Mouse (Mus musculus) spleen, postnatal 14 days (tissue): ENCODE measurements at regions not wholly inside any gene's neighbourhood (a gene's known extent, or its start where the extent isn't known, plus 50 kb on each side); places are given as distances from the start of the nearest gene placed in this dataset.

Experiments
- DNase-seq, 2 experiments: peaks; one replicate each; pipeline ENCODE4 v3.0.0; 2021 to 2022; ENCODE audit warnings: low spot score in 2 of 2

DNA sequence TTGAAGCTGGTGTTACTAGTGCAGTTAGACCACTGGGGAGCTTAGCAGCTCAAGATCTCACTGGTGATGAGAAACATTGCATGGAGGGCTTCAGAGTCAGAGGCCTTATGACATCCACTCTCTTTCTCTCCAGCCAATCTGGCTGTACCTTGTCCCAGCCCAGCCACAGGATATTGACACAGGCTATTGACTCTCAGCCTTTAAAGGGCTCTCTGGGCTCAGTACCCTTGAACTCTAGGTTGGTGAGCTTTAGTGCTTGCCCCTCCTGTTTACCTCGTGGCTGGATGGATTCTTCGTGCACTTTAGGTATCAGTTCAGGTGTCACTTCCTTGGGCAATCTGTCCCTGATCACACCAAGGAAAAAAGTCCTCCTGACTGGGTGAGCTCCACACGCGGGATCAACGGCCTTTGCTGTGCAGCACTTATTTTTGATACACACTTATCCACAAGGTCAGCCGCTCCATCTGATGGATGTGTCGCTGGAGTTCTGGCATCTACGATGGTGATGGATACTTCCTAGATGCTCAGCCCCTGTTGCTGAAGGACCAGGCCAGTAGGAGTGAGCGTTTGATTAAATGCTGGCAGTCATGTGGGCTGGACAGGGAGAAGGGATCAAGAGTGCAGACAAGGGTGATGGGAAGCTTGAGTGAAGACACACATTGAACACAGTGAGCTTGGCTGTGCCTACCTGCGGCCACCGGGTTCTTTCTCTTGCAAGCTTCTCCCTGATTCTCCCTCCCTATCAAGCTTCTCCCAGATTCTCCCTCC is 177.7 kb downstream of the Snx10 start:
- DNase-seq = no peak

DNA sequence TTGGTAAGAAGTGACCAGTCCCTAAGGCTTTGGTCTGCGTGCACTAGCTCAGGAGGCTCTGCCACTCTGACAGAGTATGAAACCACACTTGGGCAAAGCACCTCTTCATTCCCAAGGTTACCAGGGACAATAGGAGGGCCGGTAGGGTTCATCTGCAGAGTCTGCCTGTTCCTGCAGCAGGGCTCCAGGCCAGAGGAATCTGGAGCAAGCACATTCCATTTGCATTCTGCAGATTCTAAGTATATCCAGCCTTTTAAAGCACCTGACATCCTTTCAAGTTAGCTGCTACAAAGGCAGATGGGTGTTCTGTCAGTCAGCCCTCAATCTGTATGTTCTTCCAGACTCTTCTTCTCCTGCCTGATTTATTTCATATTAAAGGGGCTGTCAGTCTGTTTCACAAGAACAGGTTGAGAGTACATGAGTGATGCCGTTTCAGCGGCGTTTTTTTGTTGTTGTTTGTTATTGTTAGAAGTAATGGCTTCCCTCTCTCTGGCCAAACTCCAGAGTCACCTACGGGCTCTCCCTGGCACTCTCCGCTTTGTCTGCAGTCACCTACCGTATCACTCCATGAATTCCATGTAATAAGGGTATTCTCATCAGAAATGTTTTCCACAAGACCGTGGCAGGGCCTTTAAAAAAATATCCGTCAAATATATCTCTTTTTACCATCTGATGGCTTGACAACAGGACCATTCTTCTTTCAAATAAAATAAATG is 178.9 kb downstream of the Snx10 start:
- no peak for DNase-seq

DNA sequence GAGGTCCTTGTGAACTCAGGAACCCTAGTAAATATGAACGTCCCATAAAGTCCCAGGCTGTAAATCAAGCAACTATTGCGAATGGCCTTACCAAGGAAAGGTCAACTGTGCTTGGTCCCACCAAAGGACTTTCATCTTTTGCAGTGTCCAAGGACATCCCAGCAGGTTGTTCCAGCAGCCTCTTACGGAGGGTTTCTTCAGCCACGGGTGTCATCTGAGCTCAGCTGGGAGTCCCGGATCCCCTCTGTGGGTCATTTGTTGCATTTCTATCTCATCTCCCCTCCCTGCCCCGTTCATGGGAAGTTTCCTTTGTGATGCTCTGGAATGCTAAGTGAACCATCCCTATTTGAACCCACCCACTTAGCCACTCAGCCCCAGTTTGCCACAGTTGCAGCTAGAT is 184.3 kb downstream of the Snx10 start:
- no peak for DNase-seq

DNA sequence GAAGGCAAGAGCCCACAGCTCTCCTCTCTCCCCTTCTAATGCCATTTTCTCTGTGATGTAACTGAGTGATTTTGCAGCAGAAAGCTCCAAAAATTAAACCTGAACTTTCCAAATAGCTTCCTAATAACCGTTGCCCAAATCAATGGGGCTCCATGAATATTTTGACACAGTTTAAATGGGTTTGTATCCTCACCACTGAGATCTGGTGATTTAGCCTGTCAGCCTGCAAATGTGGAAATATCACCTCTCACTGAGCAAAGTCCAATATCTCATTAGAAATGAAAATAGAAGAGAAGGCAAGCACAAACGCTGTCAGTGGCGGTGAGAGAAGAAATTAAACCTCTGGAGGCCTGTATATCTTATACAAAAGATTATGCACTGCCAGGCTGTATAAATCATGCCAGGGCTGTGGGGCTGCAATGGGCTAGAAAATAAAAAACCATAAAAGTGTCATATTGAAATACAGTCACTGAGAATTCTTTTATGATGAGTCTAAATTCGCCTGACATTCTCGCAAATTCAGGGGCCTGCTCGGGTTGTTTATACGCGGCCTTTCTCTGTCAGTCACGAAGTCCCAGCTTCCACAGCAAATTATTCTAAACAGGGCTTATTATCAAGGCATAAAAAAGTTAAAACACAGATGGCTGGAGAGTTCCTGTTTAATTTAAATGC is 185.1 kb downstream of the Snx10 start:
- DNase-seq = no peak

DNA sequence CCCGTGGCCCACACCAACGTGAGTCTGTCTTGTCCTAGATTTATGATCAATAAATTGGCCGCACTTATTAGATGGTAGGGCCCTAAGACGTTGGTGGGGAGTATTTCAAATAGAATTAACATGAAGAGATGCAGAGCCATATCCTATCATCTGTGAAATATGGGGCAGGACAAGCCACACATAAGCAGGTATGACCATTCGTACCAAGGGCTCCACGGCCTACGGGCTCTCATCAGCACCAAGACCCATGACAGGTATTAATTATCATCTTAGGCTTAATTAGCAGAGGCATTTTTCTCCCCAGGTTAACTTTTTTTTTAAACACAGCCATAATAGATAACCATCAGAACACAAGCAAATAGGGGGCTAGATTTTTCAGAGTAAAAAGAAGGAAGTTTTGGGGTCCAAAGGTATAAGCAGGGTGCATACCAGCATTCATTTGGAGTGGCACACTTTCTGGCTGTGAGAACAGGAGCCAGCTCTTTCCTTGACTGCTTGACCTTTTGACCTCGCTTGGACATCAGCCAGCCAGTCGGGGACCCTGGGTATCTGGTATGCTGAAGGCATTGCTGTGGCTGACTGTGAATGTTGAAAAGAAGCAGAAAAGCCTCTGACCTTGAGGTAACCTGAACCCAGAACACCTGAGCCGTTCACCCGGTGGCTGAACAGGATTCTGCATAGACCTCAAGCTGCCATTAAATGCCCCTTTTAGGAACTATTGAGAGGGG is 185.8 kb downstream of the Snx10 start:
- DNase-seq = no peak

DNA sequence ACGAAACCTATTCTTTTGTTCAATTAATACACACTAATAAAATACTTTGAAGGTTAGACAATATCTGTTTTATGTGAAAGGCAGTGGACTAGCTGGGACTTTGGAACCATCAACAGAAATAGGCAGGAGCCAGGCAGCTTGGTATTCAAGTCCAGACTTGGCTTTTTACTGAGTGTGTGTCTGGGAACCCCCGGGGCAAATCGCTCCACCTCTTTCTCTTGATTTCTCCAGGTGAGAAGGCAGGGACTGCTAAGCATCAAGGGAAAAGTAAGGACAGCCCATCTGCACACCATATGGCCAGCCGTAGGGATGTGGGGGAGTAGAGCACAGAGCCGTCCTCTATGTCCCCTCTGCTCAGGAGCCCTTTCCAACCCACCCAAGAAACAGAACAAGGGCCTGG is 186.5 kb downstream of the Snx10 start:
- no peak for DNase-seq

DNA sequence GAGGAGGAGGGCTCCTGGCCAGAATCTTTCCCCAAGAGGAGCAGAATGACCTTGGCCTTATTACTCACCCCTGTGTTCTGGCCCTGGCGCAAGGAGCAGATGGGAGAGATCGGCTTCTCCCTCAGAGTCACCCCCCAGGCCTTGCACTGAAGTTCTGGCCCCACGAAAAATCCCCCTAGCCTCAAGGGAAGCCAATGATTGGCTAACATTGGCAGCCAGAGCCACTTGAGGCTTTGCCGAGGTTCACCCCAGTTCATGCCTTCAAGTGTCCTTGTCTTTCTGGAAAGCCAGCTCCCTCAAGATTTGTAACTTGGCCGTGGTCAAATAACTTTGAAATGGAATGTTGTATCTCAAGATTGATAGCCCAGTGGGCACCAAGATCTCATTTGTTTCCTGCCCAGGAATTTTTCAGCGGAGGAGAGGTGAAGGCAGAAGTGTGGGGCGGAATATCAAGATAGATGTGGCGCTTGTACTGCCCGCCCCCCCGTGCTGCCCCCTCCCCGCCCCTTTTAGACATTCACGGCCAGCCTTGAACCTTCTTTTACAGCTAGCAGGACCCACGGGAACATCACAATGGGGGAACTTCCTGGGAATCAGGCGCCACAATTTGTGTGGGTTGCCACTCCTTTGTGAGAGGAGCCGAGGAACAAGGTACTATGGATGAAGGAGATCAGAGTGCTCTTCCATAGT is 187.4 kb downstream of the Snx10 start:
- no peak for DNase-seq

DNA sequence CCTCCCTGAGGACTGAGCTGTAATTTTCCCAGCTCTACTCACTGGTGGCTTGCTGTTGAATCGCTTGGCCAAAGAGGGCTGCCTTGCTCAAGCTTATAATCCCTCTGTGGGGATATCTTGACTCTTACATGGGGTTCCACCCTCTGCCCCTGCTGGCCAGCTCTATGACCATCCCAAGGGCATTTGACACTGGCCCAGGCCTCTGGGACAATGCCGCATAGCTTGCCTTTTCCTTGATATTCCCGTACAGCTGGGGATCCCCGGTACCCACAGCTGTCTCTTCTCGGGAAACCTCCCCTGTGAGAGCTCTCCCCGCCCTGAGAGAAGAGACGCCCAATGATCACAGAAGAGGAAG is 187.9 kb downstream of the Snx10 start:
- DNase-seq = no peak

DNA sequence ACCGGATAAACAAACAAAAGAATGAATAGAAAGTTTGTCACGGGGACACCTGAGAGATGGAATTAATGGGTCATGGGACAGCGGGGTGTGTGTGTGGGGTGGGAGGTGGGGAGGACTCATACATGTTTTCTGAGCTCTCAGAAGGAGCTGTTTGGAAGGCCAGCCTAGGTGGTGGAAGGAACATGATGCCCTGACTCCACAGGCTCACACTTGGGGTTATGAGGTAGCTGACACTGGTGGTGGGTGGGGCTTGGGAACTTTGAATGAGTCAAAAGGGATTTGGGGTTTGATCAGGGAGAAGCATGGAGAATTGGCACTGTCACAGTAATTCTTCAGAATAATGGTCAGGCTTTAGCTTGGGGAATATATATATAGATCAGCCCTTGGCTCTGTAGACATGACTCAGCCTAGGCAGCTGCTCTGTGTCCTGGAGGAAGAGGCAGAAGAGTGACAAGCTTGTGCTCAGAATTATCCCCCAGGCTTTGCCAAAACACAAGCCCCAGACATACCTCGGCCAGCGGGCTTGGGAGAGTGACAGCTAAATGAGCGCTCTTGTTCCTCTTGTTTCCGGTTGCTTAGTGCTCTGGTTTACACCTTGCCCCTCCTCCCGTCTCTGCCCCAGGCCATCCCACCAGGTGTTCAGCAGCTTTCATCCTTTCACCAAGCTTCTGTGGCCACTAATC is 191.6 kb downstream of the Snx10 start:
- DNase-seq = no peak

DNA sequence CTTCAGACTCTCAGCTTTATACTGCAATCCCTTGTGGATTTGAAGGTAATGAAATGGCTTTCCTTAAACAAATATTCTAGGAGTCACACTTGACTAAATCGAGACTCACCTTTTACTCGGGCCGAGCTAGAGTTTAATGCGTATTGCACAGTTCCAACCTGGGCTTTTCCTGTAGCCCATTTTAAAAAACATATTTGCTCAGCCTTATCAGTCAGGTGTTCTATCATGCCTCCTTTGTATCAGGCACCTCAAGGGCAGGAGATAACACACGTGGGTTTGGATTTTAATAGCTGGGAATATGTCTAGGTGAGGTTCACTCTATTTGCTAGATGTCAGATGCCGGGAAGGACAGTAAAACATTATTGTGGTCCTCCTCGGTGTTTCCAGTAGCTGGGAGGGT is 193.7 kb downstream of the Snx10 start:
- DNase-seq = no peak

DNA sequence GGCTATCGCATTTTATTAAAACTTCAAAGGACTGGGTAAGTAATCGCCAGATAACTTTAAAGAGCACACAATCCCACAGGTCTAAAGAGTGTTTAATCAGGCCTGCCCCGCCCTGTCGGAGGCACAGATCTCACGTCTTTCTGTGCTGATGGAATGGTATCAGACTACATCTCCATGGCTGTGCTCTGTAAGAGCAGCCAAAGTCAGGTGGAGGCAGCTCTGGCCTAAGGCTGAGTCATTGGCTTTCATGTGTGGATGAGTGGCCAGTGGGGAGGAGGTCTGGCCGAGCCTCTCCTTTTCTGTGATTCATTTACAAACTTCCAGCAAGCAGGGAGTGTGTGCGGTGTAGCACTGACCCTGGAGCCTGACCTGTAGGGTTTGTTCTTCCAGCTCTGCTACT is 197.0 kb downstream of the Snx10 start:
- DNase-seq = no peak

DNA sequence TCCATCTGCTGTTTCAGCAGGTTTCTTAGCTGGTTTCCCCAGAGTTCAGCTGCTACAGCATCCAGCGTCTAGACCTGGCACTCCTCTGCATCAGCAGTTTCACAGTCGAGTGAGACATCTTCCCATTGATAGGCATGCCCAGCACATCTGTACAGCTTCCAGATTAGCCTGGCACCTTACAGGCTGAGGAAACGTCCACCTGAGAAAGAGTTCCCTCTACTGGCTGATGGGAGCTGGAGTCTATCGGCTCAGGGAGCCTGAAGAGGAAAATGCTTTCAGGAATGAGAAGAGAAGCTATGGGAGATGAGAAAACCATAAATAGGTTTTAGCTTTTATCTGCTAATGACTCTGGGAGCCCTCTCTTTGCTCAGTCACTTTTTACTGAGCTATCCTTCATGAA is 199.4 kb downstream of the Snx10 start:
- no peak for DNase-seq

DNA sequence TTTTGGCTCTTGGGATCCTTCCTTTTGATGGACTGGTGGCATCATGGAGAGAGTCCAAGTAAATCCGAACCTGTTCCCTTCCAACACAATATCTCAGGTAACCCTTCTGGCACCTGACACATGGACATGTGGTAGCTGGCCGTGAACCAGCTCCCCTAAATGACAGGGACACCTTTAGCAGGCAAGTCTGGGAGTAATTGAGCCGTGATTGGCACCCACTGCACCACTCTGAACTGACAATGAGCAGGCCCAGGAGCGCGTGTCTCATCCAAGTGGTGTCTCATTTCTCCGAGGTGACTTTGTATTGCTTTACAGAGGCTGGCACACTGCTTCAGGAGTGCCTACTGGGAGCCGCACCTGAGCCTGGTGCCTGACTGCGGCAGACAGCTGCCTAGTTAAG is 203.5 kb downstream of the Snx10 start:
- no peak for DNase-seq

DNA sequence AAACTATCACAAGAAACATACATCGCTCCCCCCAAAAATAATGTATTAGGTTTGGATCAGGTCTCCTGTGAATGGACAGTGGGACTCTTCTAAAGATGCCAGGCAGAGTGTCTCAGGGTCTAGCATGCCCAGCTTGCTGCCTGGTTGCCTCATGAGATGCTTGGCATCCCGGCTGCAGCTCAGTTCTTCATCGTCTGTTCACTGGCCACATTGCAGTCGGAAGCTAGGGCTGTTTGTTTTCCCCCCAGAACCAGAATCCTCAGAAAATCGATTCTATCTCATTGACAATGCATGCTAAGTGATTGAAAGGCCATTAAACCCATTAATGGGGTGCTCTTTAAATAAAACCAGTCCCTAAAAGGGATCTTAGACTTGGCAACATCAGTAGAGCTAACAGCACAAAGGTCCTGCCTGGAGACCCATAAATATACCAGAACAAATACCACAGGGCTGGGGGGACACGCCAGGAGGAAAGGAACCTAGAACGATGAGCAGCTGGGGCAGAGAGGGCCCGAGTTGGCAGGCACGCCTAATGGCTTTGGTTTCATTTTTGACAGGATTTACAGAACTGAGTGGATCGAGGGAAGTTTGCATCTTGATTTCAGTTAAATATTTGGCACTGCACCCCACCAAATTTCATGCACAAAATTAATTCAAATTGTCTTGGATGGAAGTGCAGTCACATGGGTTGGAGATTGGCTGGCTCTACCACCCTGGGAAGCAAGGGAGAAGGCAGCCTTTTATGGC is 205.3 kb downstream of the Snx10 start:
- DNase-seq = no peak

DNA sequence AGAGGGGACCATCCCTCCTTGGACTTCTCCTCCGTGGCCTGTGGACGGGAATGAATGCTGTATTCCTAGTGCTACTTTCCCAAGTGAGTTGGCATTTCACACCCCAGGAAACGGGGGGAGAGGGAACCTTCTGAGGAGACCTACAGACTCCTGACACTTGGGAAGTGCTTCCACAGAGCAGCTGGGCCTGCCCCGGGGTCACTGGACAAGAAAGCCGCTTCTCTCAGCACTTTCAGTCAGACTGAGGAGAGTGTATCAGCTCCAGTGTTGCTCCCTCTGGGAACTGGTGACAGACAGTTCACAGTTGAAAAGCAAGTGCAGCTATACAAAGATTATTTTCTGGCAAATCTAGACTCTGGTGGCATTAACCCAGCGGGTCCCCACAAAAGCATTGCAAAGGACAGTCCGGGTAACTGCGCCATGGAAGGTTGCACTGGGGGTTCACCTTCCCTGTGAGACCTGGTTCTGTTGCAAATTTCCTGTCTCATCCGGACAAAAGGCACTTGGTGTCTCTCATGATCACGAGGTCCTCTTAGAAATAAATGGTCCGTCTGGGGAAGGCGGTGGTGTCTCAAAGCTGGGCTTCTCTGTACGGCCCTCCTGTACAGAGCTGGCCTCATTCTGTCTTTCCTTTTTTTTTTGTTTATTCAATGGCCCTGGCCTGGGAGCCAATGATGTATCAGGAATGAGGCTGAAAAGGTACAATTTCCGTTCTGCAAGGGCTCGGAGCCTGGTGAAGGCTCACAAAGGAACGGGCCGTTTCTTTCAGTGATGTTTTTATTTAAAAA is 207.1 kb downstream of the Snx10 start:
- DNase-seq = no peak

DNA sequence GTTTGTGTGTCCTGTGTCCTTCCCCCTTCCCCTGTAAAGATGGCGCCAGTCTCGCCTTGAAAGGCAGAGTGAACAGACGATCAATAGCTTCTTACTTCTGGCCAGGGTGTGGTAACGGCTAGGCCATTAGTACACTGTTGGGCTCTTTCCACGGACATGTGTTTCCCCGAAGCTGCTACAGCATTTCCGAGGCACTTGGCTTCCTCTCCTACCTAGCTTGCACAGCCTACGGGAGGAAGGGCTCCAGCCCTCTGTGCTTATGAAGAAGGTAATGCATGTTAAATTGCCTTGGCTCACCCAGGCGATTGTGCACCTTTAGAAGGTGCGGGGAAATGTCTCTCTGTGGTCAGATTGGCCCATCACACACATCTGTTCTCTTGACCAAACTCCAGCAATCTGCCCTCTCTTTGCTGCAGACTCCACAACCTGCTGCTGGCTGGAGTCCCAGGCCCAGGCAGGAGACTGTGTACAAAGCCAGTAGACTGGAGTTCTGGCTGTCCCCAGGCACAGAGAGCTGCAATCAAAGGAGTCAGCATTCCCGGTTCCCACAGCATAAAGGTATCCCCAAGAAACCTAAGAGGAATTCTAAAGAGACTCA is 208.7 kb downstream of the Snx10 start:
- no peak for DNase-seq

DNA sequence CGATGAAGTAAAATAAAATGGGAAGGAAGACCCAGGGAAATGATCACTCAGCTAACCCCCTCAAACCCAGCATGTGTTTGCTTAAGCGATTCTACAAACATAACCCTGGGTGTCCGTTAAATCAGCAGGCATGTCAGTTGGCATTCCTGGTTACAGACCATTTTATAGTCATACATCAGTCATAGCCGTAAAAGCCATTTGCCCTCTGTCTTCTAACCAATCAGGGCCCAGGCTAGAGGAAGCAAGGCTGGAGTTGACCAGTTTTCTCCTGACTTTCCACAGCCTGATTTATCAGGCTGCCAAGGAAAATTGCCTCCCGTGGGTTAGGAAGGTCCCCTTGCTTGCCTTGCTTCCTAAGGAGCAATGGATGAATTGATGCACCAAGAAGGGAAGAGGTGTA is 212.3 kb downstream of the Snx10 start:
- no peak for DNase-seq

DNA sequence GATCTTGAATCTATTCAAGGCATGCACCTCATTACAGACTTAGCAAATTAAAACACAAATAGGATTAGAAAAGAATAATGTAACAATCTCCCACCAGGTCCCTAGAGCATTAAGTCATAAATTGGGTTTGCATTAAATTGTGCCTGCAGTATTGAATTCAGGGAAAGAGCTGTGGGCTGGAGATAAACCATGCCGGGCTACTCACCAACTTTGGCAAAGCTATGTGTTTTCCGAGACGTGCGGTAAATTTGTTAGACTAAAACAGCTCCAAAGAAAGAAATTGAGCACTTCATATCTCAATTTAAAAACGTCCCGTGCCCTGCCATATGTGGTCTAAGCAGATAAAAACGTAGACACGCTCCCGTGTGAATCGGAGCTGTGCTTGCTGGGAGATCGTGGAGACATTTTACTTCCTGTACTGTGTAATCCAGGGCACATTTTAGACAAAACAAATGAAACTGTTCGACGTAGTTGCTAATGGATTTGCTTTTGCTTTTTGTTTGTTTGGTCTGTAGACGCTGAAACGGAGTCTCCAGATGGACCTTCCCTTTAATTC is 219.5 kb downstream of the Snx10 start:
- no peak for DNase-seq

DNA sequence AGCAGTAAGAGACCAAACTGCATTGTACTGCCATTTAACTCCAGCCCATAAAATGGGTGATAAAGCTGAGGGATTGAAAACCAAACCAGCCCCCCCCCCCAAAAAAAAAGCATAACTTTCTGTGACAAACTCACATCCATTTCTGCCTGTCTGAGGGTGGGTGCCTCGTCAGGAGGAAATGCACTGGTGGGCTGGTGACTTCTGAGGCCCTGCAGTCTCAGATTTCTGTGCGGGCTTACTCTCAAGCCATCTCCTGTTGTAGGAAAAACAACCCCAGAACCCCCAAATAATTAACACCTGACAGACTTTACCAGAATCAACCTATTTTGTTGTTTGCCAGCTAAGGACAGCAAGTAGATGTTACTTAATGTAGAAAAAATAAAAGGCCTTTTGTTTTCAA is 220.9 kb downstream of the Snx10 start:
- no peak for DNase-seq
